ENCODE assay signal across 16 mouse cellular contexts in genomic region chr14:62327171-62327570, GRCm38 (mm10). TPM values are rescaled to one million over a fixed set of nuclear protein-coding genes. Genes with fewer than 3 reads are reported as not detected.
"Had no signal": no experiment of that assay in that cellular context is flagged by ENCODE, and none has a peak within 500 bp of the region (broad histone marks: within the 10 kb centered on the region; RNA-seq: fewer than 3 reads in every experiment).

No protein-coding gene starts in this region.

- DNase-seq: kidney, adult 11 months; kidney, adult 9 months; kidney, postnatal 4 days; left cerebral cortex, postnatal 4 days; lung, adult 18-20 months; retina, postnatal 1 day; right cerebral cortex, postnatal 14 days; thymus, adult 18-20 months; thymus, postnatal 14 days had no signal

- H3K9ac ChIP-seq: limb, embryonic 13.5 days; liver, embryonic 14.5 days; neural tube, embryonic 13.5 days had no signal

- H3K27ac ChIP-seq: kidney, postnatal 0 days; layer of hippocampus, adult 2 months; limb, embryonic 13.5 days; liver, embryonic 14.5 days; neural tube, embryonic 13.5 days; stomach, postnatal 0 days had no signal

- H3K27me3 ChIP-seq: limb, embryonic 13.5 days; neural tube, embryonic 13.5 days had no signal

- H3K9me3 ChIP-seq: limb, embryonic 13.5 days; neural tube, embryonic 13.5 days had no signal

- H3K4me2 ChIP-seq: limb, embryonic 13.5 days; neural tube, embryonic 13.5 days had no signal

- H3K4me3 ChIP-seq: layer of hippocampus, adult 2 months; limb, embryonic 13.5 days; neural tube, embryonic 13.5 days had no signal

- H3K36me3 ChIP-seq: limb, embryonic 13.5 days; neural tube, embryonic 13.5 days had no signal

RNA-seq across cellular contexts. Expression of gene Dleu7, which starts 34.3 kb away (rescaled TPM):
- total RNA-seq: liver, adult 2 months had no signal
